Mouse (Mus musculus) mesoderm, embryonic 11.5 days (tissue): ENCODE data around the gene Otoa.

Experiments used
- DNase-seq: peaks from one replicate; pipeline ENCODE4 v3.0.0-alpha.2; 2012; ENCODE audit warnings: low read depth, low spot score

Gene Otoa

DNA sequence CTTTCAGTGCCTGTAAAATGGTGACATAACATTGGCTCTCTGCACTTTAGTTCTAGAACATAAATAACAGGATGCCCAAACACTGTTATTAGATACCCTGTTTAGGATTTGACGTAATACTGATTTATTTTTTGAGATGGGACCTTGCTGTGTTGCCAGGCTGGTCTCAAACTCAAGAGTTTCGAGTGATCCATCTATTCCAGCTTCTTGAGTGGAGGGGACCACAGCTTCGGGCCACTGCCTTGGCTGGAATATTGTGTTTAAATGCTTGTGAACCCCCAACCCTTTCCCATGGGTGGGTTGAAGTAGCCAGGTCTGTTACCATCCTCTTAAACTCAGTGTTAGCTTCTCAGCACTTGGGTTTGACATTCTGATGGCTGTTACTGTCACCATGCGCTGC lies at the start of gene Otoa:
Gene Otoa, plus strand, starts transcription at position 301 of the 400 bp plus-strand sequence.
- no peak for DNase-seq

DNA sequence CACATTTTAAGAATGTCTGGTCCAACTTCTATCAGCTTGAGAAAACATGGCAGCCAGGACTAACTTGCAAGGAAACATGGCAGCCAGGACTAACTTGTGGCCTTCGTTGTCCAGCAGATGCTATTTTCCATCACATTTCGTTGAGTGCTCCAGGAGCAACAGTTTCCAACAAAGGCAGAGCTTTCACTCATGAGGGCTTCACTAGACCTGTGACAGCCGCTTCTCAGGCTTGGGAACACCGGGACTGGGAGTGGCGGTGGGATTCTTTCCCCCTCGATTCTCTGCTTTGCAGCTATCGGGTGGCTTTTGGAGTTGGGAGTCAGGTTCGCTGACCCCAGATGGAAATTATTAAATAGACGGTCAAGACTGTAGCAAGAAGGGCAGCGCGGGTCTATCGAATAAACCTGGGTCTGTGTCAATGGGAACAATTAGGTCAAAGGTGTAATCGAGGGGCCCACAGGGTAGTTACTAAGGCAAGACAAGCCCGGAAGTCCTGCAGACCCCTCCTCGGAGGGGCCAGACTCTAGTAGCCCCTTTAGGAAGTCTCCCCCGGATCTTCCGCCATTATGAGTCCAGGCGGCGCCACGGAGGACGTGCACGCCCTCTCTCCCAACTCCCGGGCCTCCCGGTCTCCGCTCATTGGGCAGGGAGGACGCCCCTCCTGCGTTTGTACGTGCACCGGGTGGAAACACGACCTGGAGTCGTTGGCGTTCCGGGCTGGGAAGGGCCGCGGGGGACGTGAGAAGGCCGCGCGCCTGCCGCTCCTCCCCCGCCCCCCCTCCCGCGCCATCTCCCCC lies 47.4 kb upstream of the Otoa start, which contains the start of gene Mettl9:
Gene Mettl9, plus strand, starts transcription at position 590 of the 797 bp plus-strand sequence.
- peak; percentile 98 for DNase-seq

GRCm38 (mm10) chr7:121034701-121035141 lies 46.7 kb upstream of the Otoa start:
- DNase-seq: no peak

DNA sequence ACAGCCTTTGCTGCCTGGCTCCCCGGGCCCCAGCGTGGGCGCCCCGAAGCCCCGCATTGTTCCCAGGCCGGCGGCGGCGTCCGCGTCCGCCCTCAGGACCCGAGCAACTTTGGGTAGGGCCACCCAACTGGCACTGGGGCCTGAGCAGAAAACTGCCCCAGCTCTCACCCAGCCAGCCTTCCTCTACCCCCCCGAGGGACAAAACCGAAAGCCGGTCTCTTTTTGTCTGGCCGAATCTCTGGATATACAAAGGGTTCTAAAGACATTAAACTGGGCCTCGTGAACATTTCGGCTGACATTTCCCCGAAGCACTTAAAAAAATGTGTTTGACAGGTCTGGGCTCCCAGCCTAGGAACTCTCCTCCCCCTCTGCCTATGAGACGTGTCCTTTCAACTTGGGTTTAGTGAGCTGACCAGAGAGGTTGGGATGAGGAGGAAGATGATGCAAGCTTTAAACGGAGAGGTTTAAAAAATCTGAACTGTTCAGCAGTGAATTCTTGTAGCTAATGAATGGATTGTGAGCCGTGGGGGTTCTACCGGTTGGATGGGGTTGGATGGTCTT lies 46.2 kb upstream of the Otoa start:
- DNase-seq: peak; percentile 47

- no peak for DNase-seq
Measured at GRCm38 (mm10) chr7:121040595-121040994, 40.9 kb upstream of the Otoa start.

DNA sequence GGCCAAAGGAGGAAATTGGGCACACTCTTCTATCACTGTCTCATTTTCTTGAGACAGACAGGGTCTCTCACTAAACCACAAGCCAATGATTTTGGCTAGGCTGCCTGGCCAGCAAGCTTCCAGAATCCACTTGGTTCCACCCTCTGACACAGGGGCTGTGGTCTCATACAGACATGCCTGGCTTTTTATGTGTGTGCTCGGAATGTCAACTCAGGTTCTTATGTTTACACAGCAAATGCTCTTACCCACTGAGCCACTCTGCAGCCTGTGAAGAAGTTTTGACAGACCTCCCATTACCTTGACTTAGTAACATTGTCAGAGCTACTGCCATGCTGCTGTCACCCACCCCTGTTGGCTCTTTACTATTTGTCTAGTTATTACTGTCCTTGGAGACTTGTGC lies 39.5 kb upstream of the Otoa start:
- DNase-seq: no peak

- no peak for DNase-seq
Measured at GRCm38 (mm10) chr7:121043004-121043403, 38.4 kb upstream of the Otoa start.

- no peak for DNase-seq
Measured at GRCm38 (mm10) chr7:121043510-121043909, 37.9 kb upstream of the Otoa start.

DNA sequence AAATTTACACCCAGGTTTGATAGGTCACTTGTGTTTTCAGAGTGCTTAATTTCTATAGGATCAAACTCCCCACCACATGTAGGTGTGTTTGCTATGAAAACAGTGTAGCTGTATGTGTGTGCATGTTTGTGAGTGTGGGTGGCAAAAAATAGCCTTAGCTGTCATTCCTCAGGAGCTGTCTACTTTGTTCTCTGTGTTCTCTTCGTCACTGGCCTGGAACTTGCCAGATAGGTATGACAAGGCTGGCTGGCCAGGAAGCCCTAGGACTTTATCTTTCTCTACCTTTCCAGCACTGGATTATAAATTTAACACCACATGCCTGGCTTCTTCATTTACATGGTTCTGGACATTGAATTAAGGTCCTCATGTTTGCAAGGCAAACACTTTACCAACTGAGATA lies 37.2 kb upstream of the Otoa start:
- no peak for DNase-seq

- DNase-seq: no peak
Measured at GRCm38 (mm10) chr7:121045671-121046453, 35.6 kb upstream of the Otoa start.

DNA sequence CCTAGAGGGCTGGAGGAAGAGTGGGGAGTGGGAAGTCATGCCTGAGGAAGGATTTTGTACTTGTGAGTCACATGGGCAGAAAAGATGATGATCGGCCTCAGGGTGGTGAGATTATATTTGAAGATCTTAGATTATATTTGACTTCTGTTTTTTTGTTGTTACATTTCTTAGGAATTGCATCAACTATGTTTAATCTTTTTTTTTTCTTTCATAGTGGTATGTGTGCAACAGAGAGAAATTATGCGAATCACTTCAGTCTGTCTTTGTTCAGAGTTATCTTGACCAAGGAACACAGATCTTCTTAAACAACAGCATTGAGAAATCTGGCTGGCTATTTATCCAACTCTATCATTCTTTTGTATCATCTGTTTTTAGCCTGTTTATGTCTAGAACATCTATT lies 33.8 kb upstream of the Otoa start:
- no peak for DNase-seq

GRCm38 (mm10) chr7:121053071-121053470 lies 28.4 kb upstream of the Otoa start:
- DNase-seq: no peak

DNA sequence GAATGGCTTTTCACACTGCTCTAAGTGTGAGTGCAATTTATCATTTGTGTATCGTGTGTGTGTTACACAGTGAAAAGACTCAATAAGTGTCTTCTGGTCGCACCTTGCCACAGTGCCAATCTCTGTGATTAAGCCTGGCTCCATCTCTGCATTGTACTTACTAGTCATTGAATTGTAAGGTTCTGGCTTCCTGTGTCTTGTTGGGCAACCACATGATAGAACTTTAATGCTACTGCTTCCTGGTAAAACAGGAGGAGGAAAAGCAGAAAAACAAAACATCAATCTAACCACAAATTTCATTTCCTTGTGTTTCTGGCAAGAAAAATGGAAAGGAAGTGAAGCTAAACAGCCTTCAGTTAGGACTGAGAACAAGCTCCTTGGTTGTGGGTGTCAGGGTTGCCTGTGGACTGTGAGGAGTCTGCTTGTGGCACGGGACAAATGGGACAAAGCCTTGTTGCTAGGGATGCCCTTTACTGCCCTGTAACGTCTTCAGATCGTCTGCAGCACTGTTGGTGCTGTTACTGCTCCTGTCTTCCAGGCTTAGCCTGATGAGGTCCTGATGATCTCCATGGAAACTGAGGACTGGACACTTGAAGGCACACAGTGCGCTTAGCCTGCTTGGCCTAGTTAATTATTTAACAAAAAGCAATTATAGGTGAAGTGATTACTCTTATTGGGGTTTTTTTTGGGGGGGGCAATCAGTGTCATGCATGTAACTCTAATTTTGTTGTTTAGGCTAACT lies 21.8 kb upstream of the Otoa start:
- DNase-seq: no peak

- DNase-seq: no peak
Measured at GRCm38 (mm10) chr7:121064309-121064708, 17.1 kb upstream of the Otoa start.

GRCm38 (mm10) chr7:121071276-121071675 lies 10.2 kb upstream of the Otoa start:
- DNase-seq: no peak

- no peak for DNase-seq
Measured at GRCm38 (mm10) chr7:121072506-121072905, 8.9 kb upstream of the Otoa start.

GRCm38 (mm10) chr7:121074281-121074680 lies 7.2 kb upstream of the Otoa start, which contains the start of gene Igsf6:
Gene Igsf6 (minus strand): TSS chr7:121074572.
- no peak for DNase-seq

GRCm38 (mm10) chr7:121074801-121075400 lies 6.5 kb upstream of the Otoa start:
- DNase-seq: no peak

DNA sequence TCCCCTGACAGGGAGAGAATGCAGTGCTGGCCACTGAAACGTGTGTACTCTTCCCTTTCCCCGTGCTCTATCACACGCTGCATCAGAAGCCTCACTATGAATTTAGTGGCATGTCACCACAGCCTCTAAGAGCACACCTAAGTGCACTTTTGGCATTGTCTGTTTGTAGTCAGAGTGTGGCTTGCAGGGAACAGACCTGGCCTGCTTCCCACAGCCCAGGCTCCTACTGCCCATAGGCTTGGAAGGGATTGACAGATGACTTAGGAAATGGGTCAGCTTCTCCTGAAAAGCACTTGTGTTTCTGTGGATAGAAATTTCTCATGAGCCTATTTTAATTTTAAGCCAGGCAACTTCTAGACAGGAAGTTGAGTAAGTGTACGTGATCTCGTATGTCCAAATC lies 6.0 kb upstream of the Otoa start:
- no peak for DNase-seq

GRCm38 (mm10) chr7:121077311-121077710 lies 4.1 kb upstream of the Otoa start:
- no peak for DNase-seq

DNA sequence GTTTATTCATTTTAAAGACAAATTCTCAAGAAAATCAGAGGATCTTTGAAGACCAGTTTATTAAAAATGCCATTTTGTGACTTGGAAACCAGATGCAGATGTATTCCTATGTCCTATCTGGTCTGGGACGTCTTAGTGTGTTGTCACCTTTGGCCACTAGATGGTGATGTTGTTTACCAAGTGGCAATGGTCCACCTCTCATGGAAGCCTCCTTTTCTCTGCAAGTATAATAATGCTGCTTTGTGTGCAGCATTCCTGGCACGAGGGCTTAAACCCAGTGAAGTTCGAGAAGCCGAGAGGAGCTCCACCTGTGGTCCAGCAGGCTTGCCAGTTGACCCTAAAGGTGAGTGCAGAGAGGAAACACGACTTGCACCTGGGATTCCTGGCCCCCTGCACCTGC lies 3.6 kb upstream of the Otoa start:
- DNase-seq: peak; percentile 73
